9 mouse cellular contexts compared by ENCODE assay signal in the genomic region with DNA sequence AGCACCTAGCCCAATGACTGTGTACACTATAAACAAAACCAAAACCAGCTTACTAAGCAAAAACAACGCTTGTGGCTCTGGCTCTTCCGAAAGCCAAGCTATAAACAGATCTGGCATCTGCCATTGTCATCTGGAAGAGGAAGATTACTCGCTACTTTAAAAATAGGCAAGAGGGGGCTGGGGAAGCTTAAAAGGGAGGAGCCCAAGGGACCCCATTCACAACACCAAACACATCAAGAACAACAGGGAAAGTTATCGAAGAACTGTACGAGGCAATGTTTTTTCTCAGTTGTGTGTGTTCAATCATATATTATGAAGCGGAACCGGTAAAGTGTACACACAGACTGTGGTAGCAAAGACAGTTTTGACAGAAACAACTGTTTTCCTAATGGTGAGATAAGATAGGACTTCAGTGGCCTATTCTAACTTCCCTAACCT. TPM values are rescaled to one million over a fixed set of nuclear protein-coding genes. Genes with fewer than 3 reads are reported as not detected.
DNase-seq lines count a peak whose midpoint lies in the region; ATAC-seq and TF ChIP-seq lines count a peak whose summit lies in the region.
"Had no signal": no experiment of that assay in that cellular context is flagged by ENCODE, and none has a peak within 500 bp of the region (broad histone marks: within the 10 kb centered on the region; RNA-seq: fewer than 3 reads in every experiment).

No protein-coding gene starts in this region.

- peak overlapping the region; percentile 76 for H3K4me2 ChIP-seq in embryonic facial prominence, embryonic 13.5 days
- peak overlapping the region; percentile 76; the same call in 1 of the 2 replicates for H3K4me2 ChIP-seq in lung, embryonic 16.5 days (ENCODE audit: low read depth, low read length)
- peak overlapping the region; percentile 86; the same call in 1 of the 2 replicates for H3K4me2 ChIP-seq in hindbrain, postnatal 0 days (ENCODE audit: low read depth, low read length)
- peak overlapping the region; percentile 85 for H3K4me2 ChIP-seq in neural tube, embryonic 13.5 days

- no peak for ATAC-seq in embryonic facial prominence, embryonic 13.5 days (ENCODE audit: insufficient number of reproducible peaks, insufficient read depth, low FRiP score, low TSS enrichment, low read depth)
- ATAC-seq in lung, embryonic 16.5 days (ENCODE audit: low read depth) = no peak
- no peak for ATAC-seq in hindbrain, postnatal 0 days
- no peak for ATAC-seq in neural tube, embryonic 13.5 days (ENCODE audit: low read depth)

- no peaks in the 10 kb centered on the region for H3K27me3 ChIP-seq in embryonic facial prominence, embryonic 13.5 days
- no peaks in the 10 kb centered on the region for H3K27me3 ChIP-seq in embryonic facial prominence, embryonic 10.5 days (replicated peaks; ENCODE audit: low read depth, poor library complexity, severe bottlenecking)
- no peaks in the 10 kb centered on the region for H3K27me3 ChIP-seq in lung, embryonic 16.5 days (ENCODE audit: control insufficient read depth, insufficient read depth, low read depth, low read length)
- no peaks in the 10 kb centered on the region for H3K27me3 ChIP-seq in hindbrain, postnatal 0 days (ENCODE audit: insufficient read depth, low read length)
- H3K27me3 ChIP-seq in neural tube, embryonic 13.5 days = no peaks in the 10 kb centered on the region
- H3K27me3 ChIP-seq: limb, embryonic 15.5 days had no signal

- DNase-seq in embryonic facial prominence, embryonic 10.5 days (ENCODE audit: low spot score) = no peak
- DNase-seq in lung, postnatal 36 days = no peak
- DNase-seq in hindbrain, postnatal 0 days (ENCODE audit: low spot score) = no peak
- no peak for DNase-seq in adrenal gland, postnatal 14 days
- DNase-seq in spleen, postnatal 10 days (ENCODE audit: low spot score in 2 of 2) = no peak

- H3K9me3 ChIP-seq in embryonic facial prominence, embryonic 13.5 days = no peaks in the 10 kb centered on the region
- no peaks in the 10 kb centered on the region for H3K9me3 ChIP-seq in embryonic facial prominence, embryonic 10.5 days
- H3K9me3 ChIP-seq in lung, embryonic 16.5 days (ENCODE audit: control insufficient read depth, low read length) = no peaks in the 10 kb centered on the region
- no peaks in the 10 kb centered on the region for H3K9me3 ChIP-seq in hindbrain, postnatal 0 days (ENCODE audit: low read length)
- no peaks in the 10 kb centered on the region for H3K9me3 ChIP-seq in neural tube, embryonic 13.5 days
- H3K9me3 ChIP-seq: limb, embryonic 15.5 days had no signal

- no peak overlapping the region for H3K4me3 ChIP-seq in embryonic facial prominence, embryonic 13.5 days
- H3K4me3 ChIP-seq in embryonic facial prominence, embryonic 10.5 days = no peak overlapping the region
- H3K4me3 ChIP-seq in lung, embryonic 16.5 days (ENCODE audit: low read length) = 0 out of 2 replicates have a peak overlapping the region, but pooled peaks have one; percentile 0
- no peak overlapping the region for H3K4me3 ChIP-seq in hindbrain, postnatal 0 days (ENCODE audit: low read length)
- no peak overlapping the region for H3K4me3 ChIP-seq in neural tube, embryonic 13.5 days

- no peak overlapping the region for H3K9ac ChIP-seq in embryonic facial prominence, embryonic 13.5 days
- H3K9ac ChIP-seq in lung, embryonic 16.5 days (ENCODE audit: low read length) = no peak overlapping the region
- H3K9ac ChIP-seq in hindbrain, postnatal 0 days (replicated peaks; ENCODE audit: low read length) = no peak overlapping the region
- H3K9ac ChIP-seq in neural tube, embryonic 13.5 days = no peak overlapping the region
- H3K9ac ChIP-seq: limb, embryonic 15.5 days had no signal

- H3K27ac ChIP-seq in embryonic facial prominence, embryonic 13.5 days = no peak overlapping the region
- H3K27ac ChIP-seq in embryonic facial prominence, embryonic 10.5 days (replicated peaks) = no peak overlapping the region
- H3K27ac ChIP-seq in lung, embryonic 16.5 days (ENCODE audit: low read length) = no peak overlapping the region
- H3K27ac ChIP-seq in hindbrain, postnatal 0 days = no peak overlapping the region
- H3K27ac ChIP-seq in neural tube, embryonic 13.5 days (replicated peaks) = no peak overlapping the region
- H3K27ac ChIP-seq: limb, embryonic 15.5 days had no signal

- H3K4me1 ChIP-seq in embryonic facial prominence, embryonic 13.5 days = peaks cover 15% of the 10 kb centered on the region
- H3K4me1 ChIP-seq in embryonic facial prominence, embryonic 10.5 days = peaks cover 19% of the 10 kb centered on the region
- H3K4me1 ChIP-seq in lung, embryonic 16.5 days (replicated peaks; ENCODE audit: control insufficient read depth, insufficient read depth, low read length) = peaks cover 10% of the 10 kb centered on the region
- peaks cover 14% of the 10 kb centered on the region for H3K4me1 ChIP-seq in hindbrain, postnatal 0 days (ENCODE audit: insufficient read depth, low read length)
- peaks cover 26% of the 10 kb centered on the region for H3K4me1 ChIP-seq in neural tube, embryonic 13.5 days (replicated peaks)

- TF ChIP-seq CTCF in hindbrain, postnatal 0 days (IDR thresholded peaks at IDR 0.05; ENCODE audit: low read depth) = no peak

- H3K36me3 ChIP-seq in embryonic facial prominence, embryonic 13.5 days = peaks cover 12% of the 10 kb centered on the region
- H3K36me3 ChIP-seq in embryonic facial prominence, embryonic 10.5 days (replicated peaks) = peaks cover 23% of the 10 kb centered on the region
- H3K36me3 ChIP-seq in lung, embryonic 16.5 days (ENCODE audit: control insufficient read depth, insufficient read depth, low read length) = peaks cover 14% of the 10 kb centered on the region
- peaks cover 5% of the 10 kb centered on the region; the same call in 1 of the 2 replicates for H3K36me3 ChIP-seq in hindbrain, postnatal 0 days (ENCODE audit: insufficient read depth, low read length)
- H3K36me3 ChIP-seq in neural tube, embryonic 13.5 days = peaks cover 19% of the 10 kb centered on the region

- 80% methylated on average over 7 of the region's 7 CpGs for WGBS in embryonic facial prominence, embryonic 13.5 days
- 90% methylated on average over 7 of the region's 7 CpGs for WGBS in embryonic facial prominence, embryonic 10.5 days
- 59% methylated on average over 7 of the region's 7 CpGs for WGBS in lung, embryonic 16.5 days
- 83% methylated on average over 7 of the region's 7 CpGs for WGBS in hindbrain, postnatal 0 days
- 87% methylated on average over 7 of the region's 7 CpGs for WGBS in neural tube, embryonic 13.5 days

RNA-seq across cellular contexts. Expression of a gene that starts 1.9 kb away (rescaled TPM):
- polyA plus RNA-seq in embryonic facial prominence, embryonic 13.5 days (2015; fragmentation: Nextera tagmentation; extraction: Ambion mirVana) = 77.0 and 88.5 TPM in 2 replicates
- 63.9 and 64.3 TPM in 2 replicates for polyA plus RNA-seq in embryonic facial prominence, embryonic 10.5 days (2016; fragmentation: Nextera tagmentation; extraction: Ambion mirVana)
- polyA plus RNA-seq in lung, embryonic 16.5 days (2015; fragmentation: Nextera tagmentation; extraction: Ambion mirVana) = 65.1 and 80.4 TPM in 2 replicates
- total RNA-seq in hindbrain, postnatal 0 days (2014; rRNA removed) = 72.7 and 80.1 TPM in 2 replicates
- polyA plus RNA-seq in hindbrain, postnatal 0 days (2015; fragmentation: Nextera tagmentation; extraction: Ambion mirVana) = 80.4 and 81.0 TPM in 2 replicates
- polyA plus RNA-seq in neural tube, embryonic 13.5 days (2015; fragmentation: Nextera tagmentation; extraction: Ambion mirVana) = 120 and 123 TPM in 2 replicates
- 48.2 and 50.7 TPM in 2 replicates for total RNA-seq in adrenal gland, postnatal 14 days (2021)
